Mouse (Mus musculus) liver, postnatal 0 days (tissue): ENCODE measurements at regions not wholly inside any gene's neighbourhood (a gene's known extent, or its start where the extent isn't known, plus 50 kb on each side); places are given as distances from the start of the nearest gene placed in this dataset.

Experiments
- CTCF ChIP-seq: sonication (generic); IDR thresholded peaks from 2 replicates; pipeline ENCODE4 v1.5.1; 2016; ENCODE audit warnings: antibody characterized with exemption, low read depth
- EP300 ChIP-seq: IDR thresholded peaks from 2 replicates; pipeline ENCODE4 v1.6.1; 2016; ENCODE audit warnings: antibody characterized with exemption, low read depth, mild to moderate bottlenecking

GRCm38 (mm10) chr1:92313001-92313597, 117.6 kb upstream of the Hdac4 start:
- no peak for TF ChIP-seq CTCF
- no peak for TF ChIP-seq EP300
